Mouse (Mus musculus): ENCODE results near the gene Bpifb2. TPM values are rescaled to one million over a fixed set of nuclear protein-coding genes. Genes with fewer than 3 reads are reported as not detected.

Gene Bpifb2
- polyA plus RNA-seq, 2 experiments: 0.09 TPM; not detected in 1

- no peak within 1 kb of the TSS for H3K4me3 ChIP-seq (replicated peaks; ENCODE audit: low read length)
- no peaks in the 10 kb centered on the region for H3K4me1 ChIP-seq (ENCODE audit: control insufficient read depth, insufficient read depth, low read length)
- H3K4me2 ChIP-seq (replicated peaks; ENCODE audit: low read depth, low read length, severe bottlenecking): no peak within 1 kb of the TSS
- no peak for TF ChIP-seq POLR2A (IDR thresholded peaks at IDR 0.05; ENCODE audit: borderline replicate concordance, extremely low read depth, insufficient read depth, insufficient read length)
- ATAC-seq (ENCODE audit: low FRiP score, low read depth): no peak
- no peak within 1 kb of the TSS for H3K27ac ChIP-seq (replicated peaks; ENCODE audit: low read depth, low read length)
- no peaks in the 10 kb centered on the region for H3K36me3 ChIP-seq (ENCODE audit: control insufficient read depth, insufficient read depth, low read length)
- no peak for DNase-seq (ENCODE audit: low spot score)
- H3K9ac ChIP-seq (ENCODE audit: low read depth, low read length, severe bottlenecking): no peak within 1 kb of the TSS
- WGBS: 64% methylated on average over 4 of the region's 4 CpGs
- no peaks in the 10 kb centered on the region for H3K27me3 ChIP-seq (ENCODE audit: control insufficient read depth, insufficient read depth, low read length)
- H3K9me3 ChIP-seq (ENCODE audit: control insufficient read depth, low read length): no peaks in the 10 kb centered on the region
These were observed 25.2 kb downstream of the Bpifb2 start, which contains the start of gene Bpifb6 for GRCm38 (mm10) chr2:153900088-153900487. Bpifb6 (plus strand) TSS chr2:153900388.

GRCm38 (mm10) chr2:153902726-153903125, 27.9 kb downstream of the Bpifb2 start:
- Histone ChIP-seq H3K9me3 (ENCODE audit: control insufficient read depth, low read length) (no peaks in the 10 kb centered on the region), H3K4me2 (replicated peaks; ENCODE audit: low read depth, low read length, severe bottlenecking) (no peak overlapping the region), H3K27ac (replicated peaks; ENCODE audit: low read depth, low read length) (no peak overlapping the region), H3K36me3 (ENCODE audit: control insufficient read depth, insufficient read depth, low read length) (no peaks in the 10 kb centered on the region), H3K27me3 (ENCODE audit: control insufficient read depth, insufficient read depth, low read length) (no peaks in the 10 kb centered on the region), H3K4me1 (ENCODE audit: control insufficient read depth, insufficient read depth, low read length) (no peaks in the 10 kb centered on the region), H3K4me3 (replicated peaks; ENCODE audit: low read length) (no peak overlapping the region), H3K9ac (ENCODE audit: low read depth, low read length, severe bottlenecking) (no peak overlapping the region)
- no peak for TF ChIP-seq POLR2A (IDR thresholded peaks at IDR 0.05; ENCODE audit: borderline replicate concordance, extremely low read depth, insufficient read depth, insufficient read length)
- no peak for ATAC-seq (ENCODE audit: low FRiP score, low read depth)
- no peak for DNase-seq (ENCODE audit: low spot score)
- WGBS: 82% methylated on average over 6 of the region's 6 CpGs

DNA sequence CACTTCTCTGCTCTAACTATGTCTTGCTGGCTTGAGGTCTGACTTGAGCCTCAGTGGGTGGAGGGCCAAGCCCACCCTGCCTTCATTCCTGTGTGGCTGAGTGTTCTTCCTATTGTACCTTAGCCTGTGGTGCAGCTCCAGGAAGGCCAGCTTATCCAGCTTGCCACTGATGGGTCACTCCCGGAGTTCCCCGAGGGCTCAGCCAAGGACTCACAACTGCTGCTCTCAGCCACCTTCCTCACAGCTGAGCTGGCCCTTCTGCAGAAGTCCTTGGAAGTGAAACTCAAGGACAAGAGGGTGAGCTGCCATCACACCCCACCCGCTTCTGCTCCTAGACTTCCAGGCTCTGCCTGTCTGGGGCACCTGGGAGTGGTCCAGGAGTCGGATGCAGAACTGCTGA, 31.8 kb downstream of the Bpifb2 start:
- WGBS: 92% methylated on average over 4 of the region's 4 CpGs
- no peak for TF ChIP-seq POLR2A (IDR thresholded peaks at IDR 0.05; ENCODE audit: borderline replicate concordance, extremely low read depth, insufficient read depth, insufficient read length)
- H3K4me2 ChIP-seq (replicated peaks; ENCODE audit: low read depth, low read length, severe bottlenecking): no peak overlapping the region

DNA sequence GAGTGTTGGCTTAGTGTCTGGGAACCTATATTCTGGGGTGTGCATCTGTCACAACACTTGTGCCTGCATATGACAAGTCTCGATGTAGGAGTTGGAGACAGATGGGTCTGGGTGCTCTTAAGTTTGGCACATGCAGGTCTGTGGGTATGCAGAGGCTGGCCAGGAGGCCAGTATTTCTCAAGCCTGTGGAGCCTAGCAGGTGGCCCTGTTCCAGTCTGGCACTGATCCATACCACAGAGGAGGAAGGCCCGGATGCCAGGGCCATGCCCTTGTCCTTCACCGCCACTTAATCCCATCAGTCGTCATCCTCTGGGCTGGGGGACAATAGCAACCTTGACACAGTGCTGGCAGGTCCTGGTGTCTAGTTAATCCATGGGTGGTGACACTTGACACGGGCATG, 39.3 kb downstream of the Bpifb2 start:
- Histone ChIP-seq H3K9me3 (ENCODE audit: control insufficient read depth, low read length) (no peaks in the 10 kb centered on the region), H3K27me3 (ENCODE audit: control insufficient read depth, insufficient read depth, low read length) (no peaks in the 10 kb centered on the region), H3K4me2 (replicated peaks; ENCODE audit: low read depth, low read length, severe bottlenecking) (no peak overlapping the region), H3K36me3 (ENCODE audit: control insufficient read depth, insufficient read depth, low read length) (no peaks in the 10 kb centered on the region), H3K4me1 (ENCODE audit: control insufficient read depth, insufficient read depth, low read length) (no peaks in the 10 kb centered on the region), H3K4me3 (replicated peaks; ENCODE audit: low read length) (no peak overlapping the region), H3K27ac (replicated peaks; ENCODE audit: low read depth, low read length) (no peak overlapping the region), H3K9ac (ENCODE audit: low read depth, low read length, severe bottlenecking) (no peak overlapping the region)
- DNase-seq (ENCODE audit: low spot score): no peak
- TF ChIP-seq POLR2A (IDR thresholded peaks at IDR 0.05; ENCODE audit: borderline replicate concordance, extremely low read depth, insufficient read depth, insufficient read length): no peak
- ATAC-seq (ENCODE audit: low FRiP score, low read depth): no peak; the same call in 1 of the 2 replicates
- 72% methylated on average over 5 of the region's 5 CpGs for WGBS

More for the DNA sequence above, 31.8 kb downstream of the Bpifb2 start:
- H3K27ac ChIP-seq (replicated peaks; ENCODE audit: low read depth, low read length): no peak overlapping the region
- H3K4me1 ChIP-seq (ENCODE audit: control insufficient read depth, insufficient read depth, low read length): no peaks in the 10 kb centered on the region
- H3K27me3 ChIP-seq (ENCODE audit: control insufficient read depth, insufficient read depth, low read length): no peaks in the 10 kb centered on the region
- H3K9me3 ChIP-seq (ENCODE audit: control insufficient read depth, low read length): no peaks in the 10 kb centered on the region
- H3K4me3 ChIP-seq (replicated peaks; ENCODE audit: low read length): no peak overlapping the region
- no peak for DNase-seq (ENCODE audit: low spot score)
- no peaks in the 10 kb centered on the region for H3K36me3 ChIP-seq (ENCODE audit: control insufficient read depth, insufficient read depth, low read length)
- no peak overlapping the region for H3K9ac ChIP-seq (ENCODE audit: low read depth, low read length, severe bottlenecking)
- no peak for ATAC-seq (ENCODE audit: low FRiP score, low read depth)

- Histone ChIP-seq H3K4me1 (ENCODE audit: control insufficient read depth, insufficient read depth, low read length) (no peaks in the 10 kb centered on the region), H3K27me3 (ENCODE audit: control insufficient read depth, insufficient read depth, low read length) (no peaks in the 10 kb centered on the region), H3K9me3 (ENCODE audit: control insufficient read depth, low read length) (no peaks in the 10 kb centered on the region), H3K4me3 (replicated peaks; ENCODE audit: low read length) (no peak within 1 kb of the TSS), H3K27ac (replicated peaks; ENCODE audit: low read depth, low read length) (no peak within 1 kb of the TSS), H3K4me2 (replicated peaks; ENCODE audit: low read depth, low read length, severe bottlenecking) (no peak within 1 kb of the TSS), H3K9ac (ENCODE audit: low read depth, low read length, severe bottlenecking) (no peak within 1 kb of the TSS), H3K36me3 (ENCODE audit: control insufficient read depth, insufficient read depth, low read length) (no peaks in the 10 kb centered on the region)
- ATAC-seq (ENCODE audit: low FRiP score, low read depth): no peak
- DNase-seq (ENCODE audit: low spot score): no peak
- no peak for TF ChIP-seq POLR2A (IDR thresholded peaks at IDR 0.05; ENCODE audit: borderline replicate concordance, extremely low read depth, insufficient read depth, insufficient read length)
- WGBS: 67% methylated on average over 8 of the region's 8 CpGs
These were observed 43.1 kb downstream of the Bpifb2 start, which contains the start of gene Bpifb3 for GRCm38 (mm10) chr2:153917930-153918329. Bpifb3 (plus strand) TSS chr2:153918230.

GRCm38 (mm10) chr2:153921246-153921645, 46.4 kb downstream of the Bpifb2 start:
- TF ChIP-seq POLR2A (IDR thresholded peaks at IDR 0.05; ENCODE audit: borderline replicate concordance, extremely low read depth, insufficient read depth, insufficient read length): no peak
- ATAC-seq (ENCODE audit: low FRiP score, low read depth): no peak
- no peak overlapping the region for H3K4me3 ChIP-seq (replicated peaks; ENCODE audit: low read length)

More at GRCm38 (mm10) chr2:153921246-153921645, 46.4 kb downstream of the Bpifb2 start:
- no peak overlapping the region for H3K27ac ChIP-seq (replicated peaks; ENCODE audit: low read depth, low read length)
- DNase-seq (ENCODE audit: low spot score): no peak
- H3K4me2 ChIP-seq (replicated peaks; ENCODE audit: low read depth, low read length, severe bottlenecking): no peak overlapping the region
- H3K36me3 ChIP-seq (ENCODE audit: control insufficient read depth, insufficient read depth, low read length): no peaks in the 10 kb centered on the region
- WGBS: 88% methylated on average over 6 of the region's 6 CpGs
- H3K4me1 ChIP-seq (ENCODE audit: control insufficient read depth, insufficient read depth, low read length): no peaks in the 10 kb centered on the region
- no peaks in the 10 kb centered on the region for H3K9me3 ChIP-seq (ENCODE audit: control insufficient read depth, low read length)
- H3K9ac ChIP-seq (ENCODE audit: low read depth, low read length, severe bottlenecking): no peak overlapping the region
- H3K27me3 ChIP-seq (ENCODE audit: control insufficient read depth, insufficient read depth, low read length): no peaks in the 10 kb centered on the region

Measured in limb, embryonic 14.5 days (tissue).